Mouse (Mus musculus): ENCODE measurements at regions not wholly inside any gene's neighbourhood (a gene's known extent, or its start where the extent isn't known, plus 50 kb on each side); places are given as distances from the start of the nearest gene placed in this dataset.

GRCm38 (mm10) chr1:152313480-152313879 lies 73.0 kb downstream of the Tsen15 start:
- no peak for ATAC-seq (ENCODE audit: low read depth)
- Histone ChIP-seq H3K27me3 (ENCODE audit: control insufficient read depth, insufficient read depth, low read length) (no peaks in the 10 kb centered on the region), H3K9me3 (ENCODE audit: control insufficient read depth, low read length) (no peaks in the 10 kb centered on the region), H3K4me2 (ENCODE audit: low read depth, low read length) (no peak overlapping the region), H3K9ac (replicated peaks; ENCODE audit: low read depth, low read length) (no peak overlapping the region), H3K4me1 (ENCODE audit: control insufficient read depth, insufficient read depth, low read length) (no peaks in the 10 kb centered on the region), H3K4me3 (ENCODE audit: low read depth, low read length) (no peak overlapping the region), H3K27ac (ENCODE audit: low read depth, low read length) (no peak overlapping the region), H3K36me3 (ENCODE audit: control insufficient read depth, insufficient read depth, low read length) (no peaks in the 10 kb centered on the region)
- WGBS = 65% methylated on average over 2 of the region's 2 CpGs

- Histone ChIP-seq H3K4me2 (ENCODE audit: low read depth, low read length) (no peak overlapping the region), H3K36me3 (ENCODE audit: control insufficient read depth, insufficient read depth, low read length) (no peaks in the 10 kb centered on the region), H3K27ac (ENCODE audit: low read depth, low read length) (no peak overlapping the region), H3K4me1 (ENCODE audit: control insufficient read depth, insufficient read depth, low read length) (no peaks in the 10 kb centered on the region), H3K9me3 (ENCODE audit: control insufficient read depth, low read length) (no peaks in the 10 kb centered on the region), H3K27me3 (ENCODE audit: control insufficient read depth, insufficient read depth, low read length) (no peaks in the 10 kb centered on the region), H3K4me3 (ENCODE audit: low read depth, low read length) (no peak overlapping the region), H3K9ac (replicated peaks; ENCODE audit: low read depth, low read length) (no peak overlapping the region)
- ATAC-seq (ENCODE audit: low read depth) = no peak
- WGBS = 92% methylated on average over 3 of the region's 3 CpGs
Measured at GRCm38 (mm10) chr1:152305461-152305860, 81.0 kb downstream of the Tsen15 start.

DNA sequence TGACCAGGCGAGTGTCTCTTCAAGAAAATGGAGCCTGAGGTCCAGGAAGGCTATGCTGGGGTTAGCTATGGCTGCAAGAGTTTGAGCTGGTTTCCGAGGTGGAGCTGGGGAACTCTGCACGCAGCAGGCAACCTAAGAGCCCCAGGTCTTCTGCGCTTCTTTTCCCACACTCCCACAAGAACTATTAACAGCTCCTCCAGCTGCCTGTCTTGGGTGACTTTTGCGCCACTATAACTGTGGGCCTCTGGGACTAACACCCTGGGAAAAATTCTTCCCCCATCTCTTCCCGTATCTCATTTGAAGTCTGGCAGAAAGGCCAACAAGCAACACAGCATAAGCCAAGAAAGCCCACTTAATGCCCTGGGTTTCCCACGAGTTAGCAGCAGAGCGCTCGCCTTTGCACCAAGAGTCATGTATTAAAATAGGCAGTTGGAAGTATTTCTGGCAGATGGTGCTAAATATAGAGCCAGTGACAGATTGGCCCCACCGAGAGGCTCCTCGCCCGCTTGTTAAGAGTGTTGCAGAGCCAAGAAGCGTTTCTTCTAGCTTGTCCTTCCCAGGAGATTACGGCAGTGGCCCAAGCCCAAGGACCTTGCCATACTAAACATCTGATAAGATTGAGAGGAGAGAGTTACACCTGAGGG lies 81.9 kb downstream of the Tsen15 start:
- Histone ChIP-seq H3K9ac (replicated peaks; ENCODE audit: low read depth, low read length) (no peak overlapping the region), H3K9me3 (ENCODE audit: control insufficient read depth, low read length) (no peaks in the 10 kb centered on the region), H3K36me3 (ENCODE audit: control insufficient read depth, insufficient read depth, low read length) (no peaks in the 10 kb centered on the region), H3K27me3 (ENCODE audit: control insufficient read depth, insufficient read depth, low read length) (no peaks in the 10 kb centered on the region), H3K4me2 (ENCODE audit: low read depth, low read length) (no peak overlapping the region), H3K4me3 (ENCODE audit: low read depth, low read length) (no peak overlapping the region), H3K4me1 (ENCODE audit: control insufficient read depth, insufficient read depth, low read length) (no peaks in the 10 kb centered on the region), H3K27ac (ENCODE audit: low read depth, low read length) (no peak overlapping the region)
- WGBS = 82% methylated on average over 14 of the region's 14 CpGs
- no peak for ATAC-seq (ENCODE audit: low read depth)

DNA sequence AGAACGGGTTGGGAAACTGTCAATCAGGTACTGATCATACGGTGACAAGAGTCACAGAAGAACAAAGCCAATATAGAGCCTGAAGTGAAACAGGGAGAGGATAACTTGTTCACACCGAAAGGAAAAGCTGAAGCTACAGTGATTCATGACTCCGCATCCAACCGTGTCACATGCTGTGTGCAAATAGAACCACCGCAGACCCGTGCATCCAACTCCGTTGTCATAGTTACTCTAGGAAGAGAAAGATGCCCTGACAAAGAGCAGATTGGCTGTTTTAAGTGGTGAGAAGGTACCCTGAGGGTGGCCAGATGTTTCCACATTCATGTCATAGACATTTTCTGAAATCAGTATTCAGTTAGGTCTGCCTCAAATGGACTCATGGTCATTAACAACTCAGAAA lies 85.1 kb downstream of the Tsen15 start:
- Histone ChIP-seq H3K4me3 (ENCODE audit: low read depth, low read length) (no peak overlapping the region), H3K36me3 (ENCODE audit: control insufficient read depth, insufficient read depth, low read length) (no peaks in the 10 kb centered on the region), H3K27me3 (ENCODE audit: control insufficient read depth, insufficient read depth, low read length) (no peaks in the 10 kb centered on the region), H3K4me1 (ENCODE audit: control insufficient read depth, insufficient read depth, low read length) (no peaks in the 10 kb centered on the region), H3K9me3 (ENCODE audit: control insufficient read depth, low read length) (no peaks in the 10 kb centered on the region), H3K9ac (replicated peaks; ENCODE audit: low read depth, low read length) (no peak overlapping the region), H3K27ac (ENCODE audit: low read depth, low read length) (no peak overlapping the region), H3K4me2 (ENCODE audit: low read depth, low read length) (no peak overlapping the region)
- ATAC-seq (ENCODE audit: low read depth) = peak; percentile 56
- WGBS = 39% methylated on average over 8 of the region's 8 CpGs

DNA sequence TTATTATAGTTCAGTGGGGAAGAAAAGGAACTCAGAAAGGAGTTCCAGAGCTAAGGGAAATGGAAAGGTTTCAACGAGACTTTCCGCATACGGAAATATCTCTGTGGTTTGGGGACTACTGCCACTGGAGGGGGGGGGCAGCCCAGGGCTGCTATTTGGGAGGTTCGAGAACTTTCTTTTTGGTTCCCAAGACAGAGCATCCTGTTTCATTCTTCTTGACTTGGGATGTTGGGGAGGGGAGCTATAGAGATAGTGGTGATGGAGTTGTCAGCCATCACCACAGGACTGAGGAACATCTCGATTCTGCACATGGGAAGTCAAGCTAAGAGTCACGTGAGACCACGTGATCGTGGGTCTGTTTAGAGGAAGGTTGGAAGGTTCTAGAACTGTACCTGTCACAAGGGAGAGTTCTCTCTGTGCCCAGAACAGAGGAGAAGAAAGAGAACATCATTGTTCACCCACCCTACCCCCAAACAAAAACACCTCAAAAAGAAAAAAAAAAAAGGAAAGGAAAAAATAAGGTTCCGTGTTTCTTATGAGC lies 94.2 kb downstream of the Tsen15 start:
- 84% methylated on average over 9 of the region's 9 CpGs for WGBS
- Histone ChIP-seq H3K9ac (replicated peaks; ENCODE audit: low read depth, low read length) (no peak overlapping the region), H3K4me3 (ENCODE audit: low read depth, low read length) (no peak overlapping the region), H3K27me3 (ENCODE audit: control insufficient read depth, insufficient read depth, low read length) (no peaks in the 10 kb centered on the region), H3K36me3 (ENCODE audit: control insufficient read depth, insufficient read depth, low read length) (no peaks in the 10 kb centered on the region), H3K9me3 (ENCODE audit: control insufficient read depth, low read length) (no peaks in the 10 kb centered on the region), H3K27ac (ENCODE audit: low read depth, low read length) (no peak overlapping the region), H3K4me2 (ENCODE audit: low read depth, low read length) (no peak overlapping the region), H3K4me1 (ENCODE audit: control insufficient read depth, insufficient read depth, low read length) (peaks cover 9% of the 10 kb centered on the region; the same call in 1 of the 2 replicates)
- ATAC-seq (ENCODE audit: low read depth) = no peak

- H3K4me3 ChIP-seq (ENCODE audit: low read depth, low read length) = no peak overlapping the region
Measured at GRCm38 (mm10) chr1:152290768-152291167, 95.7 kb downstream of the Tsen15 start.

DNA sequence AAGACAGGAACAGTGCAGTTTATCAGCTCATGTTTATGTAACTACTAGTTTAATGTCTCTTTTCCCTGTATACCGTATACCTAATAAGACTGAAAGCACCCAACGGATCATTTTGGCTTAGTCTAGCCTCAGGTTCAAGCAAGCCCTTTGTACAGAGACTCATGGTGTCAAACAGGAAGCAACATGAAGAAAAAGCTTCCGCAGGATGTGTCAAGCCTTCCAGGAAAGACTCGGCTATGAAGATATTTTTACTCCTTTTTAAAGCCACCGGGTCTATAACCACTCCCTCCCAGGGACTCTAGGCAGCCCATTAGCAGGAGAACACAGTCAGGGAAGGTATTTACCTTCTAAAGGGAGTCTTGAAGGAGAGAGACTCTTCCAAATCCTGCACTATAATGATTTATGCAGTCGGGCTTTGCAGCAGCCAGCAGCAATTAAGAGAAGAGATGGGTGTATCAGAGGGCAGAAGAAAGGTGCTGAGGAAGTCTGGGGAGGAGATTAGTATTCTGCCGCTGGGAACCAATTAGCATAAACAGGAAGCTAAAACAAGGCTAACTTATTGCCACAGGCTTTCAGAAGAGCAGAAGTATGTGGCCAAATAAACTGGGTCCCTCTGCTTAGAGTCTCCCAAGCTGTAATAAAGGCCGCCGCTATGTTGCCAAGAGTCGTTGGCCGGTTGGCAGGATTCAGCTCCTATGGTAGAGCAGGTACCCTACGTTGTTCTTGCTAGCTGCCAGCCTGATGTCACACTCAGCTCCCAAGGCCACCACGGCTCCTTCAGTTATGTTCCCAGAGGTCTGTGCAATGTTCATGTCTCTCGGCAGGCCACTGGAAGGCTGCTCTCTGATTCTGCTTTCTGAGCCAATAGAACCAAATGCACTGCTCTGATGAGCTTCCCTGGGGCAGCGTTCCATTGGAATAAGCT lies 98.7 kb downstream of the Tsen15 start:
- H3K4me1 ChIP-seq (ENCODE audit: control insufficient read depth, insufficient read depth, low read length) = peaks cover 9% of the 10 kb centered on the region; the same call in 1 of the 2 replicates
- H3K9me3 ChIP-seq (ENCODE audit: control insufficient read depth, low read length) = no peaks in the 10 kb centered on the region
- H3K27ac ChIP-seq (ENCODE audit: low read depth, low read length) = peak overlapping the region; percentile 30; the same call in 1 of the 2 replicates
- no peak overlapping the region for H3K9ac ChIP-seq (replicated peaks; ENCODE audit: low read depth, low read length)
- WGBS = 59% methylated on average over 15 of the region's 15 CpGs
- no peak for ATAC-seq (ENCODE audit: low read depth)
- no peaks in the 10 kb centered on the region for H3K36me3 ChIP-seq (ENCODE audit: control insufficient read depth, insufficient read depth, low read length)
- no peaks in the 10 kb centered on the region for H3K27me3 ChIP-seq (ENCODE audit: control insufficient read depth, insufficient read depth, low read length)
- no peak overlapping the region for H3K4me3 ChIP-seq (ENCODE audit: low read depth, low read length)
- H3K4me2 ChIP-seq (ENCODE audit: low read depth, low read length) = no peak overlapping the region

More at GRCm38 (mm10) chr1:152290768-152291167, 95.7 kb downstream of the Tsen15 start:
- 35% methylated on average over 7 of the region's 7 CpGs for WGBS
- Histone ChIP-seq H3K36me3 (ENCODE audit: control insufficient read depth, insufficient read depth, low read length) (no peaks in the 10 kb centered on the region), H3K4me2 (ENCODE audit: low read depth, low read length) (no peak overlapping the region), H3K27me3 (ENCODE audit: control insufficient read depth, insufficient read depth, low read length) (no peaks in the 10 kb centered on the region), H3K9me3 (ENCODE audit: control insufficient read depth, low read length) (no peaks in the 10 kb centered on the region), H3K27ac (ENCODE audit: low read depth, low read length) (no peak overlapping the region), H3K4me1 (ENCODE audit: control insufficient read depth, insufficient read depth, low read length) (peaks cover 9% of the 10 kb centered on the region; the same call in 1 of the 2 replicates), H3K9ac (replicated peaks; ENCODE audit: low read depth, low read length) (no peak overlapping the region)
- ATAC-seq (ENCODE audit: low read depth) = no peak; the same call in 1 of the 2 replicates

GRCm38 (mm10) chr1:152286677-152287076 lies 99.8 kb downstream of the Tsen15 start:
- Histone ChIP-seq H3K27ac (ENCODE audit: low read depth, low read length) (no peak overlapping the region), H3K4me1 (ENCODE audit: control insufficient read depth, insufficient read depth, low read length) (peaks cover 9% of the 10 kb centered on the region; the same call in 1 of the 2 replicates), H3K4me2 (ENCODE audit: low read depth, low read length) (no peak overlapping the region), H3K9ac (replicated peaks; ENCODE audit: low read depth, low read length) (no peak overlapping the region), H3K27me3 (ENCODE audit: control insufficient read depth, insufficient read depth, low read length) (no peaks in the 10 kb centered on the region), H3K9me3 (ENCODE audit: control insufficient read depth, low read length) (no peaks in the 10 kb centered on the region), H3K4me3 (ENCODE audit: low read depth, low read length) (no peak overlapping the region), H3K36me3 (ENCODE audit: control insufficient read depth, insufficient read depth, low read length) (no peaks in the 10 kb centered on the region)
- WGBS = 41% methylated on average over 8 of the region's 8 CpGs
- peak; percentile 66 for ATAC-seq (ENCODE audit: low read depth)

GRCm38 (mm10) chr1:152282106-152282505 lies 104.4 kb downstream of the Tsen15 start:
- Histone ChIP-seq H3K27ac (ENCODE audit: low read depth, low read length) (no peak overlapping the region), H3K9me3 (ENCODE audit: control insufficient read depth, low read length) (no peaks in the 10 kb centered on the region), H3K4me2 (ENCODE audit: low read depth, low read length) (no peak overlapping the region), H3K36me3 (ENCODE audit: control insufficient read depth, insufficient read depth, low read length) (no peaks in the 10 kb centered on the region), H3K9ac (replicated peaks; ENCODE audit: low read depth, low read length) (no peak overlapping the region), H3K4me1 (ENCODE audit: control insufficient read depth, insufficient read depth, low read length) (no peaks in the 10 kb centered on the region), H3K27me3 (ENCODE audit: control insufficient read depth, insufficient read depth, low read length) (no peaks in the 10 kb centered on the region), H3K4me3 (ENCODE audit: low read depth, low read length) (no peak overlapping the region)
- no peak for ATAC-seq (ENCODE audit: low read depth)
- WGBS = 93% methylated on average over 11 of the region's 11 CpGs

All from neural tube, embryonic 14.5 days (tissue).